Mouse (Mus musculus) mesoderm, embryonic 11.5 days (tissue): ENCODE measurements around the gene Sntn.
A peak's percentile ranks its signal among the peaks of the same experiment; 100 is the strongest.

ENCODE experiments used
- DNase-seq: peaks from one replicate; pipeline ENCODE4 v3.0.0-alpha.2; 2012; ENCODE audit warnings: low read depth, low spot score

Sntn gene

GRCm38 (mm10) chr14:13670576-13670975, at the start of gene Sntn:
Sntn (plus strand) TSS chr14:13670876.
- DNase-seq = no peak

- DNase-seq = no peak
Measured at GRCm38 (mm10) chr14:13649865-13650264, 20.8 kb upstream of the Sntn start.

GRCm38 (mm10) chr14:13651039-13651438, 19.6 kb upstream of the Sntn start:
- DNase-seq = peak; percentile 5

- no peak for DNase-seq
Measured at GRCm38 (mm10) chr14:13651541-13652298, 19.0 kb upstream of the Sntn start.

GRCm38 (mm10) chr14:13686716-13687115, 16.0 kb downstream of the Sntn start:
- no peak for DNase-seq

- no peak for DNase-seq
Measured at GRCm38 (mm10) chr14:13690426-13690825, 19.8 kb downstream of the Sntn start.

GRCm38 (mm10) chr14:13732263-13732662, 61.6 kb downstream of the Sntn start:
- no peak for DNase-seq
